Comparison of ENCODE assay signal across 7 mouse cellular contexts in genomic region chr4:59360704-59361103, GRCm38 (mm10).
DNase-seq lines count a peak whose midpoint lies in the region; ATAC-seq and TF ChIP-seq lines count a peak whose summit lies in the region.

No protein-coding gene starts in this region.

- intact Hi-C loops in left cerebral cortex, postnatal 4 days (cut with DNase I) = loop anchor here (2.0 to 10.0 kb wide), 2 partner anchors 208 to 414 kb away; no protein-coding TSS in a partner anchor

- H3K36me3 ChIP-seq in forebrain, postnatal 0 days (ENCODE audit: insufficient read depth) = no peaks in the 10 kb centered on the region
- no peaks in the 10 kb centered on the region for H3K36me3 ChIP-seq in midbrain, embryonic 12.5 days
- H3K36me3 ChIP-seq in small intestine, adult 2 months (ENCODE audit: control insufficient read depth, insufficient read depth, low read length) = no peaks in the 10 kb centered on the region

- DNase-seq in R1 (ENCODE audit: low read depth, low spot score) = peak; percentile 62
- peak; percentile 57 for DNase-seq in cerebellum, adult 11 months
- peak; percentile 84 for DNase-seq in forebrain, postnatal 0 days
- DNase-seq in hindlimb bud, embryonic 11.5 days (ENCODE audit: extremely low spot score, low read depth, low spot score) = peak; percentile 58
- DNase-seq in left cerebral cortex, postnatal 4 days = peak; percentile 77

- H3K9me3 ChIP-seq in forebrain, postnatal 0 days (ENCODE audit: low read length) = no peaks in the 10 kb centered on the region
- H3K9me3 ChIP-seq in midbrain, embryonic 12.5 days = no peaks in the 10 kb centered on the region

- ATAC-seq in forebrain, postnatal 0 days = peak; percentile 40; the same call in 1 of the 2 replicates
- ATAC-seq in midbrain, embryonic 12.5 days (ENCODE audit: low FRiP score, low read depth) = peak; percentile 58; the same call in 1 of the 2 replicates

- no peak overlapping the region for H3K9ac ChIP-seq in forebrain, postnatal 0 days
- H3K9ac ChIP-seq in midbrain, embryonic 12.5 days (replicated peaks) = no peak overlapping the region

- peak; percentile 89 for TF ChIP-seq CTCF in forebrain, postnatal 0 days (IDR thresholded peaks at IDR 0.05; ENCODE audit: low read depth)
- TF ChIP-seq CTCF in small intestine, adult 2 months (IDR thresholded peaks at IDR 0.05; ENCODE audit: extremely low read depth, insufficient read length, insufficient replicate concordance, low read depth, low read length) = peak; percentile 95

- 3% methylated on average over 15 of the region's 15 CpGs for WGBS in forebrain, postnatal 0 days
- WGBS in midbrain, embryonic 12.5 days = 4% methylated on average over 15 of the region's 15 CpGs
- 6% methylated on average over 15 of the region's 15 CpGs for WGBS in small intestine, adult 2 months

- no peak for TF ChIP-seq POLR2A in small intestine, adult 2 months (IDR thresholded peaks at IDR 0.05; ENCODE audit: low read depth, low read length)

- no peak overlapping the region for H3K27ac ChIP-seq in forebrain, postnatal 0 days (ENCODE audit: low read depth, low read length)
- no peak overlapping the region for H3K27ac ChIP-seq in midbrain, embryonic 12.5 days (replicated peaks)
- no peak overlapping the region for H3K27ac ChIP-seq in small intestine, adult 2 months (ENCODE audit: insufficient read depth, low read depth, low read length)

- no peaks in the 10 kb centered on the region for H3K27me3 ChIP-seq in forebrain, postnatal 0 days (ENCODE audit: insufficient read depth, low read length)
- H3K27me3 ChIP-seq in midbrain, embryonic 12.5 days = no peaks in the 10 kb centered on the region
- H3K27me3 ChIP-seq in small intestine, adult 2 months (ENCODE audit: control insufficient read depth, insufficient read depth, low read length) = no peaks in the 10 kb centered on the region

- H3K4me3 ChIP-seq in forebrain, postnatal 0 days (ENCODE audit: low read depth, low read length) = no peak overlapping the region
- H3K4me3 ChIP-seq in midbrain, embryonic 12.5 days = no peak overlapping the region
- H3K4me3 ChIP-seq in small intestine, adult 2 months (ENCODE audit: low read depth, low read length) = no peak overlapping the region

- H3K4me2 ChIP-seq in forebrain, postnatal 0 days (ENCODE audit: low read depth) = no peak overlapping the region
- H3K4me2 ChIP-seq in midbrain, embryonic 12.5 days (replicated peaks) = no peak overlapping the region

- no peaks in the 10 kb centered on the region for H3K4me1 ChIP-seq in forebrain, postnatal 0 days (ENCODE audit: insufficient read depth)
- H3K4me1 ChIP-seq in midbrain, embryonic 12.5 days = peaks cover 5% of the 10 kb centered on the region; the same call in 1 of the 2 replicates
- H3K4me1 ChIP-seq in small intestine, adult 2 months (ENCODE audit: control insufficient read depth, insufficient read depth, insufficient read length, low read length) = no peaks in the 10 kb centered on the region; the same call in 1 of the 2 replicates
